Mouse (Mus musculus): ENCODE data around the gene Btf3. TPM values are rescaled to one million over a fixed set of nuclear protein-coding genes. Genes with fewer than 3 reads are reported as not detected.

The Btf3 gene
- polyA plus RNA-seq, 1 experiment from 2014 or later, result 813 TPM

GRCm38 (mm10) chr13:98277501-98277900 lies 39.3 kb downstream of the Btf3 start:
- DNase-seq (ENCODE audit: low spot score), result no peak

DNA sequence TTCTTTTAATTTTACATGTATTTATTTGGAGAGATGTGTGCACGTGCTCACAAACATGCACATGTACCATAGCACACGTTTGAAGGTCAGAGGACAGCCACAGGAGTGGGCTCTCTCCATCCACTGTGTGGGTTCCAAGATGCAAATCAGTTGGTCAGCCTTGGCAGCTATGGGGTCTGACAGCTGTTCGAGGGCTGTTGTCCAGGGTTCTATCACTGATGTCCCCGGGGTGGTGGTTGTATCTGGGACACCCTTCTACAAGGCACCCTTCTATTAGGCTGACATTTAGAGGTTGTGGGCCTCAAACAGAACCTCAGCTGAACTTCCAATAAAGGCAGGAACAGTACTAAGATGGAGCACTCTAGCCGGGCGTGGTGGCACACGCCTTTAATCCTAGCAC lies 40.6 kb downstream of the Btf3 start:
- DNase-seq (ENCODE audit: low spot score), result no peak

GRCm38 (mm10) chr13:98275646-98276045 lies 41.2 kb downstream of the Btf3 start:
- no peak for DNase-seq (ENCODE audit: low spot score)

GRCm38 (mm10) chr13:98274023-98274422 lies 42.8 kb downstream of the Btf3 start:
- no peak for DNase-seq (ENCODE audit: low spot score)

- DNase-seq (ENCODE audit: low spot score), result no peak
These were observed 52.7 kb downstream of the Btf3 start for GRCm38 (mm10) chr13:98264111-98264510.

DNA sequence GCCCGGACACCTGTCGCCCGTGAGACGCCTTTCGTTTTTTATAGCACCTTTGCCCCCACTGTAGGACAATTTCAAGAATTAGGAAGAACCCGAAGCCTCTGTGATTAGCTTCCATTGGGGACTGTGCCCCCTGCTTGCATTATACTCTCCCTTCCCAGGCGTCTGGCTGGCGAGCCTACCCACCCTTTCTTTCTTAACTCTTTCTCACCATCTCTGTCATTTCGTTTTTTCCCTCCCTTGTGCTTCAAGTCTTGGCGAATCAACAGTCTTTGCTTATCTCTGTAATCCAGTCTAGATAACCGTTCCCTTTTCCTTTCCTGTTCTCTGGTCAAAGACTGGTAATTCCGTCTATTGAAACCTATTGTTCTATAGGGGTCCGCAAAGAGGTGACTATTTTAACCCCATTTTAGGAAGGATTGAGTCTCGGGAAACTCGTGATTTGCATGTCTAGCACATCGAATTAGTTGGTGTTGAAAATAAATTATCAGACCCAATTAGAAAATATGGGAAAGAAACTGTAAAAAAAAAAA lies 53.3 kb downstream of the Btf3 start:
- no peak for DNase-seq (ENCODE audit: low spot score)

GRCm38 (mm10) chr13:98262636-98263457 lies 54.0 kb downstream of the Btf3 start, which contains the start of the genes Utp15 and Ankra2:
Utp15 (minus strand) TSS chr13:98263041.
Ankra2 (plus strand) TSS chr13:98263074.
- DNase-seq (ENCODE audit: low spot score), result peak; percentile 98

Other genes starting within 250 kb of the Btf3 start
- 1.7 and 3.7 TPM in 2 replicates for gene Arhgef28, start 110.6 kb downstream of the Btf3 start, polyA plus RNA-seq (2015; fragmentation: Nextera tagmentation; extraction: Ambion mirVana)
- gene Utp15, start 54.0 kb downstream of the Btf3 start, polyA plus RNA-seq (2015; fragmentation: Nextera tagmentation; extraction: Ambion mirVana), result 29.8 and 31.7 TPM in 2 replicates
- 28.4 and 28.5 TPM in 2 replicates for gene Ankra2, start 53.9 kb downstream of the Btf3 start, polyA plus RNA-seq (2015; fragmentation: Nextera tagmentation; extraction: Ambion mirVana)
- gene Gm21976, start 37.1 kb downstream of the Btf3 start, polyA plus RNA-seq (2015; fragmentation: Nextera tagmentation; extraction: Ambion mirVana), result not detected in 2 replicates
- gene Foxd1, start 37.2 kb upstream of the Btf3 start, polyA plus RNA-seq (2015; fragmentation: Nextera tagmentation; extraction: Ambion mirVana), result 0.04 TPM in 1 of 2 replicates, not detected in the other
- gene Gm10320, start 175.0 kb upstream of the Btf3 start, polyA plus RNA-seq (2015; fragmentation: Nextera tagmentation; extraction: Ambion mirVana), result 0.82 and 1.8 TPM in 2 replicates

Data from thymus, postnatal 0 days (tissue).